ENCODE assay signal across 12 mouse cellular contexts in genomic region chr7:113673596-113673956, GRCm38 (mm10).
A peak's percentile ranks its signal among the peaks of the same experiment; 100 is the strongest.
DNase-seq lines count a peak whose midpoint lies in the region; ATAC-seq and TF ChIP-seq lines count a peak whose summit lies in the region.
"Had no signal": no experiment of that assay in that cellular context is flagged by ENCODE, and none has a peak within 500 bp of the region (broad histone marks: within the 10 kb centered on the region; RNA-seq: fewer than 3 reads in every experiment).

No protein-coding gene starts in this region.

- no peak for TF ChIP-seq POLR2A in cerebellum, adult 2 months (IDR thresholded peaks at IDR 0.05; ENCODE audit: borderline replicate concordance, insufficient read depth, low read length)

- H3K4me2 ChIP-seq in neural tube, embryonic 15.5 days: peak overlapping the region; percentile 46
- H3K4me2 ChIP-seq: intestine, embryonic 15.5 days; limb, embryonic 13.5 days; lung, embryonic 15.5 days had no signal

- no peak overlapping the region for H3K4me3 ChIP-seq in neural tube, embryonic 15.5 days (replicated peaks)
- H3K4me3 ChIP-seq in cerebellum, adult 2 months (replicated peaks; ENCODE audit: insufficient read depth, low read depth, low read length): no peak overlapping the region
- H3K4me3 ChIP-seq: gastrocnemius, adult 2 months; intestine, embryonic 15.5 days; limb, embryonic 13.5 days; lung, embryonic 15.5 days had no signal

- no peak for TF ChIP-seq CTCF in cerebellum, adult 2 months (IDR thresholded peaks at IDR 0.05; ENCODE audit: borderline replicate concordance, insufficient read depth, low read depth, low read length)

- no peaks in the 10 kb centered on the region for H3K36me3 ChIP-seq in neural tube, embryonic 15.5 days
- H3K36me3 ChIP-seq: intestine, embryonic 15.5 days; limb, embryonic 13.5 days; lung, embryonic 15.5 days had no signal

- intact Hi-C loops in left cerebral cortex, postnatal 4 days (cut with DNase I): no loop called here
- intact Hi-C loops in left cerebral cortex, postnatal 14 days (cut with DNase I): no loop called here

- no peaks in the 10 kb centered on the region for H3K9me3 ChIP-seq in neural tube, embryonic 15.5 days (replicated peaks)
- H3K9me3 ChIP-seq: intestine, embryonic 15.5 days; limb, embryonic 13.5 days; lung, embryonic 15.5 days had no signal

- no peaks in the 10 kb centered on the region for H3K27me3 ChIP-seq in neural tube, embryonic 15.5 days (replicated peaks)
- H3K27me3 ChIP-seq in cerebellum, adult 2 months (ENCODE audit: control insufficient read depth, insufficient read depth, low read length): no peaks in the 10 kb centered on the region
- H3K27me3 ChIP-seq: intestine, embryonic 15.5 days; limb, embryonic 13.5 days; lung, embryonic 15.5 days had no signal

- WGBS in neural tube, embryonic 15.5 days: 45% methylated on average over 12 of the region's 12 CpGs
- WGBS in cerebellum, adult 2 months: 58% methylated on average over 12 of the region's 12 CpGs

- ATAC-seq in neural tube, embryonic 15.5 days (ENCODE audit: low FRiP score): no peak
- ATAC-seq: intestine, embryonic 15.5 days had no signal

- peak overlapping the region; percentile 41; the same call in 1 of the 2 replicates for H3K27ac ChIP-seq in neural tube, embryonic 15.5 days (replicated peaks)
- H3K27ac ChIP-seq in cerebellum, adult 2 months (ENCODE audit: insufficient read depth, low read length): no peak overlapping the region
- H3K27ac ChIP-seq: gastrocnemius, adult 2 months; intestine, embryonic 15.5 days; limb, embryonic 13.5 days; lung, embryonic 15.5 days had no signal

- peak; percentile 48 to 52 for DNase-seq in left cerebral cortex, adult 18-20 months (ENCODE audit: low spot score in 2 of 2)
- no peak for DNase-seq in left cerebral cortex, postnatal 4 days
- peak; percentile 42 to 65 for DNase-seq in frontal cortex, postnatal 36 days (ENCODE audit: low spot score in 2 of 2)
- peak; percentile 32 to 40 for DNase-seq in left cerebral cortex, postnatal 14 days (ENCODE audit: low spot score in 2 of 2)
- no peak for DNase-seq in cerebellum, adult 2 months
- no peak for DNase-seq in adrenal gland, postnatal 4 days (ENCODE audit: low spot score in 2 of 2)
- no peak for DNase-seq in lung, adult 18-20 months
- DNase-seq: gastrocnemius, adult 2 months had no signal

- H3K4me1 ChIP-seq in neural tube, embryonic 15.5 days: peaks cover 14% of the 10 kb centered on the region
- H3K4me1 ChIP-seq in cerebellum, adult 2 months (ENCODE audit: control insufficient read depth, insufficient read depth, low read length): no peaks in the 10 kb centered on the region
- H3K4me1 ChIP-seq: intestine, embryonic 15.5 days; limb, embryonic 13.5 days; lung, embryonic 15.5 days had no signal

- H3K9ac ChIP-seq in neural tube, embryonic 15.5 days (replicated peaks): no peak overlapping the region
- H3K9ac ChIP-seq: intestine, embryonic 15.5 days; limb, embryonic 13.5 days; lung, embryonic 15.5 days had no signal

Comparison
In these comparisons a context has a peak if more than half of its experiments do, and no peak if none do; other contexts are left out.
1. DNase-seq: peak in left cerebral cortex, adult 18-20 months (2 of 2), frontal cortex, postnatal 36 days (2 of 2) and left cerebral cortex, postnatal 14 days (2 of 2); none in left cerebral cortex, postnatal 4 days (single experiment), cerebellum, adult 2 months (0 of 2), adrenal gland, postnatal 4 days (0 of 2) and lung, adult 18-20 months (0 of 2).